Mouse (Mus musculus) liver, adult 10 weeks (tissue): ENCODE measurements around the gene Olfr460. TPM values are rescaled to one million over a fixed set of nuclear protein-coding genes. Genes with fewer than 3 reads are reported as not detected.

ENCODE experiments used
- polyA plus RNA-seq: library from polyadenylated mRNA; stranded (reverse); fragments of 350-450 nt; fragmentation: Illumina TruSeq; extraction: RNeasy Lipid Tissue Mini Kit (QIAGEN cat#74804); gene quantifications from one replicate; pipeline ENCODE4 v1.2.3, GENCODE M21; 2014; ENCODE audit warnings: low read depth, low replicate concordance

Gene Olfr460
- not detected for polyA plus RNA-seq

DNA sequence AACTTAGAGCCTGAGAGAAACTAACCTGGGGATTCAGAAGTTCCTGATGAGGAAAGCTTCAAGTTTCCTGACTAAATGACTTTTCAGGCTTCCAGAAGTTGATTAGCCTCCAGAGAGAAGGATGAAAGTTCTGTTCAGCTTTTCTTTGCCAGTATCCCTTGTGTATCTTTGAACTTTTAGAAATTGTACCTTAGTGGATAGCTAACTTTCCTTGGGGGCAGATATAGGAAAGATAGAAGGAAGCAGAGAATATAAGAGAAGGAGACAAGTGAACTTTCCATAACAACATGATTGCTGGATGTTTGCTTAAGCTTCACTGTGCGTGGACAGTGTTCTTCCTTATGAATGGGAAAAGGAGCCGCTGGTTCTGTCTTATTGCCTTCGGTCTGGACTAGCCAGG, at the start of gene Olfr460:
Gene Olfr460, plus strand, starts transcription at position 301 of the 400 bp plus-strand sequence.

DNA sequence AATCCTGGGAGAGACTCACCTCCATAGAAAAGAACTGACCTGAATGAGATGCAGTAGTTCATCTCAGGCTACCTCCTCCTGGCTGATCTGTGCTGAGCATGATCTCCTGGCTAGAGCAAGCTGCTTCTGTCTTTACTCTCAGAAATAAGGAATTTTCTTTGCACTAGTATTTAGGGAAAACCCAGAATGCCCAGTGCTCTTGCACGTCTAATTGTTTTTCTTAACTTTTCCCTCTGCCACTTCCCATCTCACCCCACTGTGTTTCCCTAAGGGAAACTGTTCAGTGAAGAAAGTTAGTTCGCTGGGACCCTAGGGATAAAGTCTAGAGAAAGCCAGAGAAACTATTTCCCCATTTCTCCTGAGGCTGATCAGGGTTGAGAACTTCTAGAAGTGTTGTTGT, 14.3 kb upstream of the Olfr460 start, which contains the start of gene Olfr461:
Gene Olfr461, minus strand, starts transcription at position 101 of the 400 bp plus-strand sequence.

DNA sequence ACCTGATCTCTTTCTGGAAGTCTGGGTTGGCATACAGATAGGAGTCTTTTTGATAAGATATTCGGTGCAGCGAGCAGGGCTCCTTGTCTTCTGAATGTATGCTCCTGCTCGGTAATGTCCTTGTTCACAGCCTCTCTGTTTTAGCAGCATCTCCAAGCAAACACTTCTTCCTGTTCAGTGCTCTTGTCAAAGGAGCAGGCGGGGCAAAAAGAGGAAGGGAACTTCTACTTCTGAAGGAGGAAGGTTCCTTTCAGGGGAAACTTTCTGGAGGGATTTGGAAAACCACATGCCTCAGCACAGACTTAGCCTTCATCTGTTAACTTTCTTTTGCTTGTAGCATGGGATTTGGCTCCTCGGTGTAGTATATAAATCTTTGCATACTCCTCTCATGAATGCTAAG, 16.4 kb downstream of the Olfr460 start, which contains the start of gene Clec5a:
Gene Clec5a, minus strand, starts transcription at position 177 of the 400 bp plus-strand sequence.

DNA sequence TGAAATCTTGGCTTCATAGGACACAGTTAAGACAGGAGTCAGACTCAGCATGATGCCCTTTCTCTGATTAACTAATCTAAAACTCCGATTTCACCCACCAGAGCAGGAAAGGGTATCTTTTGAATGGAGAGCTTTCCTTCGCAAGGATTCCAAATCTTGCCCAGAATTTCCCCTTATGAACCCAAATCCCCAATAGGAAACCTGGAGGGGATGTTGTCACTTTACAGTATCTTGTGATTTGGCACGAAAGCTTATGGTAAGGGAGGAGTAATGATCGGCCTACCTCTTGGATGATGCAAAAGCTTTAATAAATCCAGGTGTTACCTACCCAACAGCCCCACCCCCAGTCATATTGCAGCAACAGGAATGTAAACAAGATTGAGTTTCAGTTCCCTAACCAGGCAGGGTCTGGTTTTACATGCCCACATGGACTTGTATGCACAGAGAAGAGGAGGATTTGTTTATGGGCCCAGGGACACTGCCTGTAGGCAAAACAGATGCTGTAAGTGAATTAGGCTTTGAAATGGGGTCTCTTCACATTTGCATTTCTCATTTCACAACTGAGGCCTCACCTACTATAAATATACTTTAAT, 44.1 kb downstream of the Olfr460 start, which contains the start of gene Tas2r138:
Gene Tas2r138, minus strand, starts transcription at position 51 of the 593 bp plus-strand sequence.

Other genes with a start within 250 kb of the Olfr460 start
- gene Agk, start 244.3 kb upstream of the Olfr460 start, polyA plus RNA-seq: 5.5 TPM
- gene E330009J07Rik, start 133.4 kb upstream of the Olfr460 start, polyA plus RNA-seq: 6.8 TPM
- gene Wee2, start 130.4 kb upstream of the Olfr460 start, polyA plus RNA-seq: not detected
- gene Ssbp1, start 98.1 kb upstream of the Olfr460 start, polyA plus RNA-seq: 86.3 TPM
- not detected for gene Tas2r137, start 78.3 kb upstream of the Olfr460 start, polyA plus RNA-seq
- not detected for gene Tas2r108, start 76.0 kb upstream of the Olfr460 start, polyA plus RNA-seq
- gene Prss37, start 50.0 kb upstream of the Olfr460 start, polyA plus RNA-seq: not detected
- not detected for gene Olfr461, start 14.4 kb upstream of the Olfr460 start, polyA plus RNA-seq
- 0.61 TPM for gene Clec5a, start 16.3 kb downstream of the Olfr460 start, polyA plus RNA-seq
- gene Tas2r138, start 43.8 kb downstream of the Olfr460 start, polyA plus RNA-seq: not detected
- gene Mgam, start 59.3 kb downstream of the Olfr460 start, polyA plus RNA-seq: 128 TPM